Mouse (Mus musculus): Measurements from ENCODE around the gene Dmd. TPM values are rescaled to one million over a fixed set of nuclear protein-coding genes. Genes with fewer than 3 reads are reported as not detected.
A peak's percentile ranks its signal among the peaks of the same experiment; 100 is the strongest.

Gene Dmd
- total RNA-seq, 1 experiment = 34.2 TPM

- DNase-seq (ENCODE audit: low read depth, low spot score) = no peak
- in situ Hi-C loops (cut with MboI; ENCODE audit: low sequenced_read_pairs in 2 of 2, unreplicated experiment in 2 of 2) = no loop called here
These were observed 538.9 kb downstream of the Dmd start, which contains the start of gene Tsga8 for GRCm38 (mm10) chrX:83487598-83487997. Gene Tsga8, minus strand, starts transcription at chrX:83487924.

GRCm38 (mm10) chrX:83674998-83675397 lies 726.3 kb downstream of the Dmd start:
- no peak overlapping the region for H3K27ac ChIP-seq (ENCODE audit: insufficient read depth, low read depth, low read length, poor library complexity, severe bottlenecking)
- H3K4me1 ChIP-seq (ENCODE audit: control insufficient read depth in 2 of 2, insufficient read depth in 2 of 2, low read length in 2 of 2, poor library complexity in 1 of 2) = no peaks in the 10 kb centered on the region
- no peak overlapping the region for H3K9ac ChIP-seq (ENCODE audit: insufficient read depth, low read depth, low read length, poor library complexity, severe bottlenecking)
- no peaks in the 10 kb centered on the region for H3K36me3 ChIP-seq (ENCODE audit: control insufficient read depth, insufficient read depth, low read length, poor library complexity, severe bottlenecking)
- no peaks in the 10 kb centered on the region for H3K9me3 ChIP-seq (ENCODE audit: control insufficient read depth, insufficient read depth, low read depth, low read length)
- DNase-seq (ENCODE audit: low read depth, low spot score) = no peak
- in situ Hi-C loops (cut with MboI; ENCODE audit: low sequenced_read_pairs in 2 of 2, unreplicated experiment in 2 of 2) = no loop called here
- no peak overlapping the region for H3K4me3 ChIP-seq (ENCODE audit: insufficient read depth in 1 of 2, low read depth in 1 of 2, low read length in 2 of 2, poor library complexity in 1 of 2, severe bottlenecking in 1 of 2)
- TF ChIP-seq MAFK (IDR thresholded peaks at IDR 0.05; ENCODE audit: insufficient read depth, low read depth, low read length) = no peak
- no peak for TF ChIP-seq ZNF384 (IDR thresholded peaks at IDR 0.05; ENCODE audit: low read depth, low read length)
- no peak for TF ChIP-seq HCFC1 (IDR thresholded peaks at IDR 0.05; ENCODE audit: borderline replicate concordance, insufficient read depth, low read length)
- TF ChIP-seq ZC3H11A (IDR thresholded peaks at IDR 0.05; ENCODE audit: borderline replicate concordance, low read depth, low read length) = no peak
- no peak for TF ChIP-seq CHD2 (IDR thresholded peaks at IDR 0.05; ENCODE audit: low read depth, low read length)

More at GRCm38 (mm10) chrX:83487598-83487997, 538.9 kb downstream of the Dmd start, which contains the start of gene Tsga8:
- H3K4me3 ChIP-seq (ENCODE audit: insufficient read depth in 1 of 2, low read depth in 1 of 2, low read length in 2 of 2, poor library complexity in 1 of 2, severe bottlenecking in 1 of 2) = peak within 1 kb of the TSS in 1 of 2 experiments; percentile 25; a peak in 1 of 4 replicates
- H3K36me3 ChIP-seq (ENCODE audit: control insufficient read depth, insufficient read depth, low read length, poor library complexity, severe bottlenecking) = no peaks in the 10 kb centered on the region
- no peak within 1 kb of the TSS for H3K27ac ChIP-seq (ENCODE audit: insufficient read depth, low read depth, low read length, poor library complexity, severe bottlenecking)
- no peaks in the 10 kb centered on the region for H3K4me1 ChIP-seq (ENCODE audit: control insufficient read depth in 2 of 2, insufficient read depth in 2 of 2, low read length in 2 of 2, poor library complexity in 1 of 2)
- no peak within 1 kb of the TSS for H3K9ac ChIP-seq (ENCODE audit: insufficient read depth, low read depth, low read length, poor library complexity, severe bottlenecking)
- no peaks in the 10 kb centered on the region for H3K9me3 ChIP-seq (ENCODE audit: control insufficient read depth, insufficient read depth, low read depth, low read length)
- no peak for TF ChIP-seq MAFK (IDR thresholded peaks at IDR 0.05; ENCODE audit: insufficient read depth, low read depth, low read length)
- TF ChIP-seq ZNF384 (IDR thresholded peaks at IDR 0.05; ENCODE audit: low read depth, low read length) = no peak
- TF ChIP-seq ZC3H11A (IDR thresholded peaks at IDR 0.05; ENCODE audit: borderline replicate concordance, low read depth, low read length) = no peak
- TF ChIP-seq CHD2 (IDR thresholded peaks at IDR 0.05; ENCODE audit: low read depth, low read length) = no peak
- TF ChIP-seq HCFC1 (IDR thresholded peaks at IDR 0.05; ENCODE audit: borderline replicate concordance, insufficient read depth, low read length) = no peak

- no peaks in the 10 kb centered on the region for H3K9me3 ChIP-seq (ENCODE audit: control insufficient read depth, insufficient read depth, low read depth, low read length)
These were observed 737.9 kb downstream of the Dmd start for GRCm38 (mm10) chrX:83686547-83686946.

GRCm38 (mm10) chrX:83740533-83740932 lies 791.9 kb downstream of the Dmd start:
- no peaks in the 10 kb centered on the region for H3K9me3 ChIP-seq (ENCODE audit: control insufficient read depth, insufficient read depth, low read depth, low read length)
- H3K4me3 ChIP-seq (ENCODE audit: insufficient read depth in 1 of 2, low read depth in 1 of 2, low read length in 2 of 2, poor library complexity in 1 of 2, severe bottlenecking in 1 of 2) = no peak overlapping the region
- no peak for TF ChIP-seq ZNF384 (IDR thresholded peaks at IDR 0.05; ENCODE audit: low read depth, low read length)
- H3K9ac ChIP-seq (ENCODE audit: insufficient read depth, low read depth, low read length, poor library complexity, severe bottlenecking) = no peak overlapping the region
- H3K27ac ChIP-seq (ENCODE audit: insufficient read depth, low read depth, low read length, poor library complexity, severe bottlenecking) = no peak overlapping the region
- H3K36me3 ChIP-seq (ENCODE audit: control insufficient read depth, insufficient read depth, low read length, poor library complexity, severe bottlenecking) = no peaks in the 10 kb centered on the region
- in situ Hi-C loops (cut with MboI; ENCODE audit: low sequenced_read_pairs in 2 of 2, unreplicated experiment in 2 of 2) = no loop called here
- no peak for DNase-seq (ENCODE audit: low read depth, low spot score)
- no peaks in the 10 kb centered on the region for H3K4me1 ChIP-seq (ENCODE audit: control insufficient read depth in 2 of 2, insufficient read depth in 2 of 2, low read length in 2 of 2, poor library complexity in 1 of 2)

More at GRCm38 (mm10) chrX:83686547-83686946, 737.9 kb downstream of the Dmd start:
- H3K4me1 ChIP-seq (ENCODE audit: control insufficient read depth in 2 of 2, insufficient read depth in 2 of 2, low read length in 2 of 2, poor library complexity in 1 of 2) = no peaks in the 10 kb centered on the region
- no peak overlapping the region for H3K27ac ChIP-seq (ENCODE audit: insufficient read depth, low read depth, low read length, poor library complexity, severe bottlenecking)
- in situ Hi-C loops (cut with MboI; ENCODE audit: low sequenced_read_pairs in 2 of 2, unreplicated experiment in 2 of 2) = no loop called here
- no peaks in the 10 kb centered on the region for H3K36me3 ChIP-seq (ENCODE audit: control insufficient read depth, insufficient read depth, low read length, poor library complexity, severe bottlenecking)
- no peak overlapping the region for H3K9ac ChIP-seq (ENCODE audit: insufficient read depth, low read depth, low read length, poor library complexity, severe bottlenecking)
- no peak overlapping the region for H3K4me3 ChIP-seq (ENCODE audit: insufficient read depth in 1 of 2, low read depth in 1 of 2, low read length in 2 of 2, poor library complexity in 1 of 2, severe bottlenecking in 1 of 2)
- DNase-seq (ENCODE audit: low read depth, low spot score) = no peak
- TF ChIP-seq ZNF384 (IDR thresholded peaks at IDR 0.05; ENCODE audit: low read depth, low read length) = no peak
- TF ChIP-seq CHD2 (IDR thresholded peaks at IDR 0.05; ENCODE audit: low read depth, low read length) = no peak
- no peak for TF ChIP-seq ZC3H11A (IDR thresholded peaks at IDR 0.05; ENCODE audit: borderline replicate concordance, low read depth, low read length)
- TF ChIP-seq MAFK (IDR thresholded peaks at IDR 0.05; ENCODE audit: insufficient read depth, low read depth, low read length) = no peak
- TF ChIP-seq HCFC1 (IDR thresholded peaks at IDR 0.05; ENCODE audit: borderline replicate concordance, insufficient read depth, low read length) = no peak
